Mouse (Mus musculus) forebrain, embryonic 16.5 days (tissue): ENCODE data around the gene Il22ra1. TPM values are rescaled to one million over a fixed set of nuclear protein-coding genes. Genes with fewer than 3 reads are reported as not detected.

Source experiments
- ATAC-seq: fragments of 200-750 bp; cut with Nextera tagmentation; 2 replicates; pipeline ENCODE4 v1.8.0; 2017; ENCODE audit warnings: mild to moderate bottlenecking, moderate library complexity
- H3K27ac ChIP-seq: fragments of 300-500 bp; sonication (generic); 2 replicates; pipeline ENCODE4 v1.5.1; 2014; ENCODE audit warnings: low read length, control low read depth
- H3K27me3 ChIP-seq: fragments of 300-500 bp; sonication (generic); replicated peaks from 2 replicates; pipeline ENCODE4 v1.6.1; 2014; ENCODE audit warnings: low read length; ENCODE audit not compliant: control insufficient read depth, insufficient read depth
- H3K36me3 ChIP-seq: fragments of 300-500 bp; sonication (generic); 2 replicates; pipeline ENCODE4 v1.6.1; 2014; ENCODE audit not compliant: control insufficient read depth, insufficient read depth
- H3K4me1 ChIP-seq: fragments of 300-500 bp; sonication (generic); replicated peaks from 2 replicates; pipeline ENCODE4 v1.6.1; 2014; ENCODE audit warnings: low read length; ENCODE audit not compliant: control insufficient read depth, insufficient read depth
- H3K4me2 ChIP-seq: fragments of 300-500 bp; sonication (generic); 2 replicates; pipeline ENCODE4 v1.6.1; 2014; ENCODE audit warnings: mild to moderate bottlenecking, low read length, control low read depth
- H3K4me3 ChIP-seq: fragments of 300-500 bp; sonication (generic); replicated peaks from 2 replicates; pipeline ENCODE4 v1.5.1; 2014; ENCODE audit warnings: mild to moderate bottlenecking, low read length, control low read depth
- H3K9ac ChIP-seq: fragments of 300-500 bp; sonication (generic); replicated peaks from 2 replicates; pipeline ENCODE4 v1.6.1; 2014; ENCODE audit warnings: low read depth, low read length, control low read depth
- H3K9me3 ChIP-seq: fragments of 300-500 bp; sonication (generic); 2 replicates; pipeline ENCODE4 v1.6.1; 2016; ENCODE audit warnings: low read length; ENCODE audit not compliant: control insufficient read depth
- WGBS: fragments of 180-500 bp; shearing (Covaris S2); extraction: QIAGEN DNeasy Blood & Tissue Kit; methylation state at CpG from one replicate; pipeline ENCODE4 v1.1.7; 2014; 5-methylcytosine and 5-hydroxymethylcytosine counted together
- polyA plus RNA-seq: library from polyadenylated mRNA; unstranded; fragments of >200 nt; fragmentation: Nextera tagmentation; extraction: Ambion mirVana; gene quantifications from 2 replicates; pipeline ENCODE4 v1.2.1, GENCODE M21; 2015

The Il22ra1 gene
- polyA plus RNA-seq, 1 experiment from 2014 or later: not detected

GRCm38 (mm10) chr4:135774496-135774895, 46.5 kb downstream of the Il22ra1 start:
- no peak overlapping the region for H3K4me3 ChIP-seq
- 65% methylated on average over 8 of the region's 8 CpGs for WGBS

GRCm38 (mm10) chr4:135776850-135777249, 48.9 kb downstream of the Il22ra1 start:
- Histone ChIP-seq H3K36me3 (no peaks in the 10 kb centered on the region), H3K9me3 (no peaks in the 10 kb centered on the region), H3K4me2 (no peak overlapping the region), H3K27ac (no peak overlapping the region), H3K4me3 (no peak overlapping the region), H3K4me1 (no peaks in the 10 kb centered on the region), H3K27me3 (no peaks in the 10 kb centered on the region), H3K9ac (no peak overlapping the region)
- WGBS: 85% methylated on average over 4 of the region's 4 CpGs
- no peak for ATAC-seq

More at GRCm38 (mm10) chr4:135774496-135774895, 46.5 kb downstream of the Il22ra1 start:
- Histone ChIP-seq H3K36me3 (no peaks in the 10 kb centered on the region), H3K27ac (no peak overlapping the region), H3K4me2 (no peak overlapping the region), H3K9me3 (no peaks in the 10 kb centered on the region), H3K4me1 (no peaks in the 10 kb centered on the region), H3K27me3 (no peaks in the 10 kb centered on the region), H3K9ac (no peak overlapping the region)
- ATAC-seq: no peak

DNA sequence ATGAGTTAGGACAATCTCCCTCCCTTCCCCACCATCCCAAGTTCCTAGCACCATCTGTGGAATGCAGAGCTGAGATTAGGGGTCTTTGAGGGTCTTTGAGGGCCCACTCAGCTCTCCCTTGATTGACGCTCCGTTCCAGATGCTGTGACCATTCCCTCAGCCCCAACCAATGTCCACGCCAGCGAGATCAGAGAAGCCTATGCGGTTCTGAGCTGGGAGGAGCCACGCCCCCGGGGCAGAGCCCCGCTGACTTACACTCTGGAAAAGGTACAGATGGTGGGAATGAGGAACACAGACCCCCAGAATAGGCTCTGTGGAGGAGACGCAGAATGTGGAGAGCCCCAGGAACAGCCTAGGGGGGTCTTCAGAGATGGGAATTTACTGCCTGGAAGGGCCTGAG, 51.7 kb downstream of the Il22ra1 start:
- Histone ChIP-seq H3K9ac (no peak overlapping the region), H3K4me1 (no peaks in the 10 kb centered on the region), H3K4me3 (no peak overlapping the region), H3K9me3 (no peaks in the 10 kb centered on the region), H3K27me3 (no peaks in the 10 kb centered on the region), H3K27ac (no peak overlapping the region), H3K4me2 (no peak overlapping the region), H3K36me3 (no peaks in the 10 kb centered on the region)
- 76% methylated on average over 9 of the region's 9 CpGs for WGBS
- no peak for ATAC-seq

DNA sequence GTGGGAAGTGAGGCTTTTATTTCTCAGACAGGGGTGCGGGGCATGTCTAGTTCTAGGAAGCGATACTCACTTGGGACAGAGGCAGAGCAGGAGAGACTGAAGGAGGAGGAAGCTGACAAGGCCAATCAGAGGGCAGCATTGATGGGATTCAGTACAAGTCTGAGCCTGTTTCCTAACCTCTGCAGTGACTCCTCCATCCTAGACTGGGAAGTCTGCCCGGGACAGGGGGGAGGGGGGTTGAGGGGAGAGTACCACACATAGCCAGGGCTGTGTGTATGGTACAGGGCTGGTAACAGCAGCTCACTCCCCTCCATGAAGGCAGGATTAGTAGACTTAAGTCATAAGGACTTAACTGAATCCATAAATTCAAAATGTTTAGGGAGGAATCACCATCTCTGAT, 52.3 kb downstream of the Il22ra1 start:
- Histone ChIP-seq H3K9ac (no peak overlapping the region), H3K27me3 (no peaks in the 10 kb centered on the region), H3K4me1 (no peaks in the 10 kb centered on the region), H3K27ac (no peak overlapping the region), H3K4me2 (no peak overlapping the region), H3K36me3 (no peaks in the 10 kb centered on the region), H3K9me3 (no peaks in the 10 kb centered on the region), H3K4me3 (no peak overlapping the region)
- WGBS: 73% methylated on average over 3 of the region's 3 CpGs
- ATAC-seq: no peak

- Histone ChIP-seq H3K9ac (no peak overlapping the region), H3K4me2 (no peak overlapping the region), H3K4me3 (no peak overlapping the region), H3K36me3 (no peaks in the 10 kb centered on the region), H3K9me3 (no peaks in the 10 kb centered on the region), H3K27me3 (no peaks in the 10 kb centered on the region), H3K4me1 (no peaks in the 10 kb centered on the region), H3K27ac (no peak overlapping the region)
- 94% methylated on average over 5 of the region's 5 CpGs for WGBS
- ATAC-seq: no peak
Observed at GRCm38 (mm10) chr4:135781304-135781703, 53.3 kb downstream of the Il22ra1 start.

DNA sequence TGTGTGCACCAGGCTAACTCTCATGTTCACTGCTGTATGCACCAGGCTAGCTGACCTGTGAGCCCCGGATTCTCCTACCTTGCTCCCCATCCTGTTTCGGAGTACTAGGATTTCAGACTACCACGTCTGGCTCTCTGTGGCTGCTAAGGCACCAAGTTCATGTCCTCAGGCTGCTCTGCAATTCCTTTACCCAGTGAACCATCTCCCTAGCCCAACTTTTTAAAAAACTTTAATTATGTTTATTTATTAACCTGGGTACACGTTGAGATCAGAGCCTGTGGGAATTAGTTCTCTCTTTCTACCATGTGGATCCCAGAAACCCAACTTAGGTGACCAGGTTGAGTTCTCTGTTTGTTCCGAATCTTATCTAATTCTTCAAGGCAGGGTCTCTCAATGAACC, 58.6 kb downstream of the Il22ra1 start:
- H3K27me3 ChIP-seq: no peaks in the 10 kb centered on the region
- no peak overlapping the region for H3K4me2 ChIP-seq
- no peaks in the 10 kb centered on the region for H3K9me3 ChIP-seq
- no peak for ATAC-seq
- no peak overlapping the region for H3K27ac ChIP-seq
- H3K9ac ChIP-seq: no peak overlapping the region
- no peak overlapping the region for H3K4me3 ChIP-seq
- H3K36me3 ChIP-seq: no peaks in the 10 kb centered on the region
- 88% methylated on average over 5 of the region's 5 CpGs for WGBS
- H3K4me1 ChIP-seq: no peaks in the 10 kb centered on the region

DNA sequence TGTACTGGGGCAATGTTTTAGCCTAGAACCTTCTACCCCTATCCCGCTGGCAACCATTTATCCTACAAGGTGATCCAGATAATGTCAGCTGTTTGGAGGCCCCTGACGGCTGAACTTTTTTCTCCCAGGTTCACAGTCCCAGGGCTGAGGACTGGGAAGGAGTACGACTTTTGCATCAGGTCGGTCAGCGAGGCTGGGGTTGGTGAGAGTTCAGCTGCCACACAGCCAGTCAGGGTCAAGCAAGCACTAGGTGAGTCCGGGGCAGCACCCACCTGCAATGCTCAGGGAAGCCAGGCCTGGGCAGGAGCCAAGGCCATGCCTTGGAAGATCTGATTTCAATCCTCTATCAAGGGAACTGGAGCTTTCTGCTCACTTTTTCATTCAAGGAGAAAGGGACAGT, 59.3 kb downstream of the Il22ra1 start:
- Histone ChIP-seq H3K4me1 (no peaks in the 10 kb centered on the region), H3K4me2 (no peak overlapping the region), H3K4me3 (no peak overlapping the region), H3K27me3 (no peaks in the 10 kb centered on the region), H3K9me3 (no peaks in the 10 kb centered on the region), H3K27ac (no peak overlapping the region), H3K9ac (no peak overlapping the region), H3K36me3 (no peaks in the 10 kb centered on the region)
- 92% methylated on average over 6 of the region's 6 CpGs for WGBS
- no peak for ATAC-seq

DNA sequence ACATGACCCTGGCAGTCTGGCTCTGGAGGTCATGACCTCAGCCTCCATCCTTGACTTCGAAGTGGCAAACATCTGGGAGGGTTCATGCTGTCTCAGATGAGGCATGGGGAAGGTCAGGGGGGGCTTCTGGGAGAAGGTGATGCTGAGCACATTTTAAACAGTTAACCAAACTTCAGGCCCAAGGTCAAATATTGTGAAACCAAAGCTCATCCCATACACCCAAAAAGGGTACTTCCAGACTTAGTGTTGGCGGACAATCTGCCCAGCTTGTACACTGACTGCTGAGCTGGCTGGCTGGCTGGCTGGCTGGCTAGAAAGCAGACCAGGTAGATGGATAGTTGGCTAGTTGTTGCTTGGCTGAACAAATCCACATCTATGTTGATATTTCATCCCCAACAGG, 61.2 kb downstream of the Il22ra1 start:
- Histone ChIP-seq H3K4me3 (no peak overlapping the region), H3K4me1 (no peaks in the 10 kb centered on the region), H3K9me3 (no peaks in the 10 kb centered on the region), H3K4me2 (no peak overlapping the region), H3K36me3 (no peaks in the 10 kb centered on the region), H3K27me3 (no peaks in the 10 kb centered on the region), H3K27ac (no peak overlapping the region), H3K9ac (no peak overlapping the region)
- WGBS: 90% methylated on average over 2 of the region's 2 CpGs
- no peak for ATAC-seq

DNA sequence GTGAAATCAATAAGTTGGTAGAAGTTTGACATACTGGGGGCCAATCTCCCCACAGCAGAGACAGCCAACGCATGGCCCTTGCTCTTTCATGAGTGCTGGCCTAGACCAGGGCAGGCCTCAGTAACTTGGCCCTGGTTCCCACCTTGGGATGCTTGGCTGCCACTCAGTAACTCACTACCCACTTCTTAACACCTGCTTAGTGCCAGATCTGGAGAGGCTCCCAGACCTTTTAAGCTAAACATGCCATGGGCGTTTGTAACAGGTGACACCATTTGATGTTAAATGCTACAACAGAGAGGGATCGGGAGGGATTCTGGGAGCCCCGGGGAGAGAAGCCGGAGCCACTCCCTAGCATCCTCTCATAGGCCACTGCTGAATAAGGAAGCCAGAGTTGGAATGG, 64.8 kb downstream of the Il22ra1 start:
- no peaks in the 10 kb centered on the region; the same call in 1 of the 2 replicates for H3K4me1 ChIP-seq
- H3K27me3 ChIP-seq: no peaks in the 10 kb centered on the region
- no peak overlapping the region for H3K4me3 ChIP-seq
- ATAC-seq: no peak
- H3K4me2 ChIP-seq: no peak overlapping the region
- 93% methylated on average over 5 of the region's 5 CpGs for WGBS
- no peak overlapping the region for H3K9ac ChIP-seq
- H3K9me3 ChIP-seq: no peaks in the 10 kb centered on the region
- no peak overlapping the region for H3K27ac ChIP-seq
- no peaks in the 10 kb centered on the region for H3K36me3 ChIP-seq

- Histone ChIP-seq H3K27ac (no peak overlapping the region), H3K36me3 (no peaks in the 10 kb centered on the region), H3K27me3 (no peaks in the 10 kb centered on the region), H3K4me1 (no peaks in the 10 kb centered on the region; the same call in 1 of the 2 replicates), H3K9me3 (no peaks in the 10 kb centered on the region), H3K4me3 (no peak overlapping the region), H3K9ac (no peak overlapping the region), H3K4me2 (no peak overlapping the region)
- no peak for ATAC-seq
- WGBS: 17% methylated on average over 11 of the region's 11 CpGs
Observed at GRCm38 (mm10) chr4:135797931-135798330, 70.0 kb downstream of the Il22ra1 start.
